Mouse (Mus musculus) small intestine, adult 2 months (tissue): ENCODE measurements around the gene Slc22a13.

Experiments used
- CTCF ChIP-seq: fragments of 200-500 bp; IDR thresholded peaks from 2 replicates; pipeline ENCODE4 v1.5.1; 2012; ENCODE audit warnings: low read depth, mild to moderate bottlenecking, control low read depth, inconsistent platforms, low read length, moderate library complexity, mixed read lengths; ENCODE audit not compliant: insufficient replicate concordance, insufficient read length; ENCODE audit errors: extremely low read depth
- POLR2A ChIP-seq: fragments of 200-500 bp; IDR thresholded peaks from 2 replicates; pipeline ENCODE4 v1.6.1; 2012; ENCODE audit warnings: low read depth, mild to moderate bottlenecking, control low read depth, inconsistent platforms, low read length, moderate library complexity

GRCm38 (mm10) chr9:119240286-119240997 lies 31.5 kb upstream of the Slc22a13 start:
- TF ChIP-seq POLR2A (no peak), CTCF (no peak)
